Mouse (Mus musculus): ENCODE data around the gene Ms4a4d. TPM values are rescaled to one million over a fixed set of nuclear protein-coding genes. Genes with fewer than 3 reads are reported as not detected.

The Ms4a4d gene
- polyA plus RNA-seq, 1 experiment = 0.08 TPM

DNA sequence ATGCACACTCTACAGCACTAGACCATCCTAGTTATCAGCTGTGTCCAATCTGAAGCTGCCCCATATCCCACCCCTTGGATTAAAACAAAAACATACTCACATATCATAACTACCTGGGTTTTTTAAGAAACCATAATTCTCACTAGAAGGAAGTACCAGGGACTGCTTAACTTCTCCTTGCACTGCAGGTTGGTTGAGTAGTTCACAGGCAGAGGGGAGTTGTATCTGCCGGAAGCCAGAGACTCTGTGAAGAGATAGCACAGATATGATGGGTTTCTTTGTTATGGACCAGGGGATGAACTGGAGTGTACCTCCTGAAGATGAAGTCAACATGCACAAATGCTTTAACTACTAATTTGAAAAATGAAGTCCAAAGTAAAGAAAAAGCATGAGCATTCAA, 35.8 kb upstream of the Ms4a4d start:
- Histone ChIP-seq H3K36me3 (ENCODE audit: control insufficient read depth, insufficient read depth) (no peaks in the 10 kb centered on the region), H3ac (ENCODE audit: control insufficient read depth, insufficient read length) (no peak overlapping the region), H3K79me2 (ENCODE audit: control insufficient read depth, insufficient read depth) (no peaks in the 10 kb centered on the region), H3K4me3 (no peak overlapping the region), H3K4me2 (ENCODE audit: low read depth) (no peak overlapping the region), H3K27me3 (ENCODE audit: control insufficient read depth, insufficient read depth, insufficient read length) (no peaks in the 10 kb centered on the region)
- TF ChIP-seq TCF12 (IDR thresholded peaks at IDR 0.05; ENCODE audit: insufficient read depth, poor library complexity, severe bottlenecking) = no peak
- TF ChIP-seq E2F4 (IDR thresholded peaks at IDR 0.05; ENCODE audit: insufficient read depth) = no peak
- no peak for TF ChIP-seq CEBPB (IDR thresholded peaks at IDR 0.05; ENCODE audit: insufficient read depth, poor library complexity, severe bottlenecking)
- TF ChIP-seq TCF3 (IDR thresholded peaks at IDR 0.05; ENCODE audit: insufficient read length, low read depth) = no peak
- no peak for TF ChIP-seq MYOD1 (IDR thresholded peaks at IDR 0.05; ENCODE audit: control insufficient read depth in 1 of 3, insufficient read length in 2 of 3, low read depth in 2 of 3)
- no peak for TF ChIP-seq MYOG (IDR thresholded peaks at IDR 0.05; ENCODE audit: control insufficient read depth in 1 of 3, insufficient read depth in 1 of 3, insufficient read length in 2 of 3, low read depth in 2 of 3)
- TF ChIP-seq SRF (IDR thresholded peaks at IDR 0.05; ENCODE audit: control insufficient read depth, insufficient read length, low read depth) = no peak
- TF ChIP-seq POLR2A (IDR thresholded peaks at IDR 0.05; ENCODE audit: insufficient read length, low read depth) = no peak
- no peak for TF ChIP-seq POLR2AphosphoS2 (IDR thresholded peaks at IDR 0.05; ENCODE audit: insufficient read length, low read depth)
- no peak for TF ChIP-seq REST (IDR thresholded peaks at IDR 0.05; ENCODE audit: insufficient read depth, insufficient read length)

- no peak overlapping the region for H3ac ChIP-seq (ENCODE audit: control insufficient read depth, insufficient read length)
- H3K79me2 ChIP-seq (ENCODE audit: control insufficient read depth, insufficient read depth) = no peaks in the 10 kb centered on the region
- no peak overlapping the region for H3K4me3 ChIP-seq
- TF ChIP-seq TCF3 (IDR thresholded peaks at IDR 0.05; ENCODE audit: insufficient read length, low read depth) = no peak
- TF ChIP-seq REST (IDR thresholded peaks at IDR 0.05; ENCODE audit: insufficient read depth, insufficient read length) = no peak
- no peak for TF ChIP-seq USF1 (IDR thresholded peaks at IDR 0.05; ENCODE audit: low read depth)
- TF ChIP-seq MYOG (IDR thresholded peaks at IDR 0.05; ENCODE audit: control insufficient read depth in 1 of 3, insufficient read depth in 1 of 3, insufficient read length in 2 of 3, low read depth in 2 of 3) = no peak
- TF ChIP-seq POLR2AphosphoS2 (IDR thresholded peaks at IDR 0.05; ENCODE audit: insufficient read length, low read depth) = no peak
- no peak for TF ChIP-seq MYOD1 (IDR thresholded peaks at IDR 0.05; ENCODE audit: control insufficient read depth in 1 of 3, insufficient read length in 2 of 3, low read depth in 2 of 3)
- no peak for TF ChIP-seq MAX (IDR thresholded peaks at IDR 0.05; ENCODE audit: low read depth)
- no peak for TF ChIP-seq E2F4 (IDR thresholded peaks at IDR 0.05; ENCODE audit: insufficient read depth)
- TF ChIP-seq TCF12 (IDR thresholded peaks at IDR 0.05; ENCODE audit: insufficient read depth, poor library complexity, severe bottlenecking) = no peak
- no peak for TF ChIP-seq CEBPB (IDR thresholded peaks at IDR 0.05; ENCODE audit: insufficient read depth, poor library complexity, severe bottlenecking)
- no peak for TF ChIP-seq POLR2A (IDR thresholded peaks at IDR 0.05; ENCODE audit: insufficient read length, low read depth)
- no peak for TF ChIP-seq SRF (IDR thresholded peaks at IDR 0.05; ENCODE audit: control insufficient read depth, insufficient read length, low read depth)
- no peaks in the 10 kb centered on the region for H3K27me3 ChIP-seq (ENCODE audit: control insufficient read depth, insufficient read depth, insufficient read length)
- H3K36me3 ChIP-seq (ENCODE audit: control insufficient read depth, insufficient read depth) = no peaks in the 10 kb centered on the region
- no peak overlapping the region for H3K4me2 ChIP-seq (ENCODE audit: low read depth)
Observed at GRCm38 (mm10) chr19:11501326-11501725, 35.3 kb upstream of the Ms4a4d start.

DNA sequence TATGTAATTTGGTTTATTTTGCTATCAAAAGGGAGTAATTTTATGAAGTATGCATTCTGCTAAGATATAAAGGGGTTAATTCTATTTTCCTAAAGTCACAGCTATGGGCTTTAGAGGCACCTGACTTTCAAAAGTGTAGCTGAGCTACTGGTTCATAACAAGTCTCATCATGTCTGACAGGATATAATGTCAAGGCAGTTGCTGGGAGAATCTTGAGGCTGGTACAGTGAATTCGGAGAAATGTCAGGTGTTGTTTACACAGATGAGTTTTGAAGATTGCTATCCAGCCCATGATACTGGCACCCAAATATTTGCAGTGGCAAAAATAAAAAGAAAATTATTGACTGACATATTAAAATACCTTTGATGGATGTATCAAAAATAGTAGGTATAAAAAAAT, 31.7 kb upstream of the Ms4a4d start:
- no peak overlapping the region for H3K4me3 ChIP-seq
- no peaks in the 10 kb centered on the region for H3K79me2 ChIP-seq (ENCODE audit: control insufficient read depth, insufficient read depth)
- TF ChIP-seq REST (IDR thresholded peaks at IDR 0.05; ENCODE audit: insufficient read depth, insufficient read length) (no peak), E2F4 (IDR thresholded peaks at IDR 0.05; ENCODE audit: insufficient read depth) (no peak), USF1 (IDR thresholded peaks at IDR 0.05; ENCODE audit: low read depth) (no peak), MAX (IDR thresholded peaks at IDR 0.05; ENCODE audit: low read depth) (no peak), SRF (IDR thresholded peaks at IDR 0.05; ENCODE audit: control insufficient read depth, insufficient read length, low read depth) (no peak), MYOD1 (IDR thresholded peaks at IDR 0.05; ENCODE audit: control insufficient read depth in 1 of 3, insufficient read length in 2 of 3, low read depth in 2 of 3) (no peak), TCF12 (IDR thresholded peaks at IDR 0.05; ENCODE audit: insufficient read depth, poor library complexity, severe bottlenecking) (no peak), TCF3 (IDR thresholded peaks at IDR 0.05; ENCODE audit: insufficient read length, low read depth) (no peak), POLR2A (IDR thresholded peaks at IDR 0.05; ENCODE audit: insufficient read length, low read depth) (no peak), CEBPB (IDR thresholded peaks at IDR 0.05; ENCODE audit: insufficient read depth, poor library complexity, severe bottlenecking) (no peak), MYOG (IDR thresholded peaks at IDR 0.05; ENCODE audit: control insufficient read depth in 1 of 3, insufficient read depth in 1 of 3, insufficient read length in 2 of 3, low read depth in 2 of 3) (no peak), POLR2AphosphoS2 (IDR thresholded peaks at IDR 0.05; ENCODE audit: insufficient read length, low read depth) (no peak)
- H3K27me3 ChIP-seq (ENCODE audit: control insufficient read depth, insufficient read depth, insufficient read length) = no peaks in the 10 kb centered on the region
- H3K4me2 ChIP-seq (ENCODE audit: low read depth) = no peak overlapping the region
- no peaks in the 10 kb centered on the region for H3K36me3 ChIP-seq (ENCODE audit: control insufficient read depth, insufficient read depth)
- no peak overlapping the region for H3ac ChIP-seq (ENCODE audit: control insufficient read depth, insufficient read length)

DNA sequence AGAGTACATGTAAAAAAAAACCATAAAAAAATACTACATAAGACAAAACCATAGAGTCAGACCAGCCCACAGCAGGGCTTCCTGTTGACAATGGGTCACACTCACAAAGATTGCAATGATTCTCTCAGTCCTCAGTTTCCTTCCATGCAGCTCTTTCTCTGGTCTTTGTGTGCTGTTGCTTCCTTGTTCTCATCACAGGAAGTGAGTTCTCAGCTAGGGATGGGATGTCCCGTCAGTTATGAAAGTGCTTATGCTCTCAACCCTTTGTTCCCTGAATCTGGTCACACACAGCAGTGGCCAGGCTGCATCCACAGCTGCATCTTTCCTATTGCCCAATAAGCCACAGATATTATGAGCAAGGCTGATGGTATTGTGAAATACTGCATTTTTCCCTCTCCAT, 23.1 kb upstream of the Ms4a4d start:
- no peak overlapping the region for H3K4me2 ChIP-seq (ENCODE audit: low read depth)
- TF ChIP-seq USF1 (IDR thresholded peaks at IDR 0.05; ENCODE audit: low read depth) (no peak), E2F4 (IDR thresholded peaks at IDR 0.05; ENCODE audit: insufficient read depth) (no peak), POLR2A (IDR thresholded peaks at IDR 0.05; ENCODE audit: insufficient read length, low read depth) (no peak), MAX (IDR thresholded peaks at IDR 0.05; ENCODE audit: low read depth) (no peak), MYOG (IDR thresholded peaks at IDR 0.05; ENCODE audit: control insufficient read depth in 1 of 3, insufficient read depth in 1 of 3, insufficient read length in 2 of 3, low read depth in 2 of 3) (no peak), POLR2AphosphoS2 (IDR thresholded peaks at IDR 0.05; ENCODE audit: insufficient read length, low read depth) (no peak), TCF12 (IDR thresholded peaks at IDR 0.05; ENCODE audit: insufficient read depth, poor library complexity, severe bottlenecking) (no peak), SRF (IDR thresholded peaks at IDR 0.05; ENCODE audit: control insufficient read depth, insufficient read length, low read depth) (no peak), CEBPB (IDR thresholded peaks at IDR 0.05; ENCODE audit: insufficient read depth, poor library complexity, severe bottlenecking) (no peak), REST (IDR thresholded peaks at IDR 0.05; ENCODE audit: insufficient read depth, insufficient read length) (no peak), MYOD1 (IDR thresholded peaks at IDR 0.05; ENCODE audit: control insufficient read depth in 1 of 3, insufficient read length in 2 of 3, low read depth in 2 of 3) (no peak), TCF3 (IDR thresholded peaks at IDR 0.05; ENCODE audit: insufficient read length, low read depth) (no peak)
- no peaks in the 10 kb centered on the region for H3K36me3 ChIP-seq (ENCODE audit: control insufficient read depth, insufficient read depth)
- H3K27me3 ChIP-seq (ENCODE audit: control insufficient read depth, insufficient read depth, insufficient read length) = no peaks in the 10 kb centered on the region
- no peak overlapping the region for H3K4me3 ChIP-seq
- H3ac ChIP-seq (ENCODE audit: control insufficient read depth, insufficient read length) = no peak overlapping the region
- H3K79me2 ChIP-seq (ENCODE audit: control insufficient read depth, insufficient read depth) = no peaks in the 10 kb centered on the region

All from myocyte (in vitro differentiated cells).